Mouse (Mus musculus) brain, embryonic 14.5 days (tissue): Measurements from ENCODE around the gene Fam170b.

Experiments used
- CTCF ChIP-seq: fragments of 200-500 bp; IDR thresholded peaks from 2 replicates; pipeline ENCODE4 v1.5.1; 2012; ENCODE audit warnings: inconsistent platforms, mild to moderate bottlenecking, moderate library complexity, borderline replicate concordance; ENCODE audit not compliant: insufficient read depth, insufficient read length; ENCODE audit errors: extremely low read depth
- POLR2A ChIP-seq: fragments of 200-500 bp; IDR thresholded peaks from 2 replicates; pipeline ENCODE4 v1.6.1; 2012; ENCODE audit warnings: mild to moderate bottlenecking, inconsistent platforms, borderline replicate concordance; ENCODE audit not compliant: poor library complexity, insufficient read depth, insufficient read length, severe bottlenecking; ENCODE audit errors: extremely low read depth

DNA sequence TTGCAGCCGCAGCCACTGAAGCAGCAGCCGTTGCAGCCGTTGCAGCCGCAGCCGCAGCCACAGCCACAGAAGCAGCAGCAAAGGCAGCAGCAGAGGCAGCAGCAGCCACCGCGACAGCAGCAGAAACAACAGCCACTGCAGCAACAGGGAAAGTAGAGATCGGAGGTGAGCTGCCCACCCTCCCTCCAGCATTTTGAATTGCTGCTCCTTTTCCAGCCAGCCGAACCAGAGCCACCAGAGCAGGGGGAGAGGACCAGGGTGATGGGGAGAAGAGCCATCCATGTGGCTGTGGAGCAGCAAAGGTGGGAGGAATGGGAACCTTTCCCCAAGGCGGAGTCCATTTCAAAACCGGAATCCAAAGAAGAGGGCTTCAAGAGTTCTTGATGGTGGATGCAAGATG is 2.4 kb downstream of the Fam170b start:
- TF ChIP-seq CTCF (no peak), POLR2A (no peak)
